Mouse (Mus musculus) heart, embryonic 13.5 days (tissue): ENCODE data around the gene BC147527. TPM values are rescaled to one million over a fixed set of nuclear protein-coding genes. Genes with fewer than 3 reads are reported as not detected.
"Not testable (repeated sequence)": the region's sequence is repeated elsewhere in the genome, so short reads cannot be mapped to it uniquely, and the experiment has no call there.

Experiments
- ATAC-seq: fragments of 200-750 bp; cut with Nextera tagmentation; 2 replicates; pipeline ENCODE4 v1.8.0; 2017; ENCODE audit warnings: moderate TSS enrichment; ENCODE audit not compliant: insufficient number of reproducible peaks, low FRiP score, low TSS enrichment; ENCODE audit errors: extremely low read depth
- H3K27ac ChIP-seq: fragments of 300-500 bp; sonication (generic); replicated peaks from 2 replicates; pipeline ENCODE4 v1.5.1; 2015; ENCODE audit warnings: moderate library complexity, mild to moderate bottlenecking, inconsistent platforms
- H3K27me3 ChIP-seq: fragments of 300-500 bp; sonication (generic); replicated peaks from 2 replicates; pipeline ENCODE4 v1.6.1; 2015; ENCODE audit warnings: mild to moderate bottlenecking, inconsistent platforms
- H3K36me3 ChIP-seq: fragments of 300-500 bp; sonication (generic); 2 replicates; pipeline ENCODE4 v1.6.1; 2015; ENCODE audit warnings: mild to moderate bottlenecking, inconsistent platforms
- H3K4me1 ChIP-seq: fragments of 300-500 bp; sonication (generic); 2 replicates; pipeline ENCODE4 v1.6.1; 2015; ENCODE audit warnings: inconsistent platforms
- H3K4me2 ChIP-seq: fragments of 300-500 bp; sonication (generic); 2 replicates; pipeline ENCODE4 v1.6.1; 2015; ENCODE audit warnings: inconsistent platforms, mild to moderate bottlenecking, moderate library complexity
- H3K4me3 ChIP-seq: fragments of 300-500 bp; sonication (generic); 2 replicates; pipeline ENCODE4 v1.5.1; 2015; ENCODE audit warnings: moderate library complexity, mild to moderate bottlenecking, inconsistent platforms
- H3K9ac ChIP-seq: fragments of 300-500 bp; sonication (generic); 2 replicates; pipeline ENCODE4 v1.6.1; 2015; ENCODE audit warnings: inconsistent platforms, mild to moderate bottlenecking, moderate library complexity
- H3K9me3 ChIP-seq: fragments of 300-500 bp; sonication (generic); 2 replicates; pipeline ENCODE4 v1.6.1; 2016; ENCODE audit warnings: inconsistent platforms
- WGBS: fragments of 180-500 bp; shearing (Covaris S2); methylation state at CpG from one replicate; pipeline ENCODE4 v1.1.7; 2015; ENCODE audit warnings: mixed read lengths; 5-methylcytosine and 5-hydroxymethylcytosine counted together
- polyA plus RNA-seq: library from polyadenylated mRNA; unstranded; fragments of >200 nt; fragmentation: Nextera tagmentation; extraction: Ambion mirVana; gene quantifications from 2 replicates; pipeline ENCODE4 v1.2.1, GENCODE M21; 2015

BC147527 gene
- polyA plus RNA-seq, 1 experiment from 2014 or later, result 0.23 TPM

DNA sequence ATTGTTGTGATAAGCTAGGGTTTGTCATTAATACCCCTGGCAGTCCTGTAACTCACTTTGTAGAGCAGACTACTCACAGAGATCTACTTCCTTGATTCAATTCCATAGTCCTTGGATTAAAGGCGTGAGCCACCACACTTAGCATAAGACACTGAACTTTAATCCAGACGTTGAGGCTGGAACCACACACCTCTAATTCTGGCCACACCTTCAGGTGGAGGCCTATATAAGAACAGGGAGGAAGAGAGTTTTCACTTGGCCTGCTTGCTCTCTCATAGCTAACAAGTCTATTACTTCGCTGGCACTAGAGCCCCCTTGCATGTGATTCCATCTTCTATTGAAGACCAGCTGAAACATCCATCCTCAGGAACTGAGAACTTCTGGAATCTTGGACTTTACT, 16.4 kb downstream of the BC147527 start, which contains the start of gene Tcstv3:
Gene Tcstv3 (plus strand): TSS at position 301 of the 400 bp plus-strand sequence.
- WGBS, result 61% methylated on average over 3 of the region's 3 CpGs
- not testable (repeated sequence) for H3K4me2 ChIP-seq, ATAC-seq, H3K4me3 ChIP-seq, H3K9ac ChIP-seq, H3K36me3 ChIP-seq, H3K27ac ChIP-seq, H3K4me1 ChIP-seq, H3K9me3 ChIP-seq
- peaks cover 19% of the 10 kb centered on the region for H3K27me3 ChIP-seq

DNA sequence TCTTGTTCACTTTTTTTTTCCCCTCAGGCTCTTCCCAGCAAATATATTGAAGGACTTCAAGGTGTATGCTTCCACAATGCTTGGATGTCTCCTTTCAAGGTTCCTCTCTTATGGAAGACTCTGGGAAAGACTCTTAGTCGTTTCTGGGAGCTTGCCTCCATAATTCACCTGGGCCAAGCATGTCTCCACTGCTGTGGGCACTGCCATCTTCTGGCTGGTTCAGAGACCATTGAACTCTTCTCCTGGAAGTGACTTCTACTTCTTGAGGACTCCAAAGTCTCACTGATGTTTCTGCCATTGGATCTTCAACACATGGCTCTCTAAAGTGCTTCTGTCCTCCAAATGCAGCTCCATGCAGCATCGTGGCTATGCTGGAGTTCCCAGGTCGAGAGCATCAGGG, 20.0 kb downstream of the BC147527 start:
- Histone ChIP-seq H3K9ac (no peak overlapping the region), H3K4me1 (no peaks in the 10 kb centered on the region), H3K9me3 (0 out of 2 replicates have a peak, but pooled peaks cover 2% of the 10 kb centered on the region), H3K27me3 (no peaks in the 10 kb centered on the region), H3K27ac (no peak overlapping the region), H3K4me3 (no peak overlapping the region), H3K36me3 (no peaks in the 10 kb centered on the region), H3K4me2 (no peak overlapping the region)
- no peak for ATAC-seq
- 56% methylated on average over 3 of the region's 3 CpGs for WGBS

DNA sequence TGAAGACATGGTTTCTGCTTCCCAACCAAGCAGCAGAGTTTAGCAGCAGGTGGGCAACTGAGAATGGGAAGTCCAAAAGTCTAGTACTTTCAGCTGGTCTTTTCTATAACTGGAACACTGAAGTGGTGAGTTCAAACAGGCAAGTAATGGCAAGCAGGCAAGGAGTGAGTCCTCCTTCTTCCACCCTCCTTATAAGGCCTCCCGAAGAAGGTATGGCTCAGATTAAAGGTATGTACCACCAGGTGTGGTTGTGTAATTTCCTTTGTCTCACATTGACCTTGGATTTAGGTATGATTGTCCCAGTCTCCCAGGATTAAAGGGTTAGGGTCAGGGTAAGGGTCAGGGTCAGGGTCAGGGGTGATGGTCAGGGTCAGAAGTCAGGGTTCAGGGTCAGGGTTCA, 20.5 kb downstream of the BC147527 start:
- Histone ChIP-seq H3K27ac (no peak overlapping the region), H3K4me3 (no peak overlapping the region), H3K4me2 (no peak overlapping the region), H3K4me1 (no peaks in the 10 kb centered on the region), H3K36me3 (no peaks in the 10 kb centered on the region), H3K27me3 (no peaks in the 10 kb centered on the region), H3K9me3 (0 out of 2 replicates have a peak, but pooled peaks cover 2% of the 10 kb centered on the region), H3K9ac (no peak overlapping the region)
- no peak for ATAC-seq
- 87% methylated on average over 1 of the region's 1 CpGs for WGBS

Other genes with a start within 250 kb of the BC147527 start
- gene Gm21188, start 248.2 kb upstream of the BC147527 start, polyA plus RNA-seq, result not detected in 2 replicates
- not detected in 2 replicates for gene Gm20767, start 160.1 kb upstream of the BC147527 start, polyA plus RNA-seq
- not detected in 2 replicates for gene Gm21818, start 128.0 kb upstream of the BC147527 start, polyA plus RNA-seq
- not detected in 2 replicates for gene Gm21762, start 84.4 kb upstream of the BC147527 start, polyA plus RNA-seq
- not detected in 2 replicates for gene Gm21731, start 61.3 kb upstream of the BC147527 start, polyA plus RNA-seq
- gene AF067061, start 37.3 kb upstream of the BC147527 start, polyA plus RNA-seq, result not detected in 2 replicates
- not detected in 2 replicates for gene Tcstv3, start 16.5 kb downstream of the BC147527 start, polyA plus RNA-seq